Mouse (Mus musculus): ENCODE measurements around the gene Wrb.

Wrb gene

GRCm38 (mm10) chr16:96159091-96159731, 14.0 kb downstream of the Wrb start:
- peak; percentile 68 for DNase-seq

GRCm38 (mm10) chr16:96159794-96160346, 14.7 kb downstream of the Wrb start:
- DNase-seq: peak; percentile 11

- DNase-seq: no peak
Measured at GRCm38 (mm10) chr16:96160927-96161326, 15.7 kb downstream of the Wrb start.

- no peak for DNase-seq
Measured at GRCm38 (mm10) chr16:96161336-96161735, 16.1 kb downstream of the Wrb start.

- no peak for DNase-seq
Measured at GRCm38 (mm10) chr16:96165723-96166264, 20.6 kb downstream of the Wrb start.

GRCm38 (mm10) chr16:96168837-96169236, 23.6 kb downstream of the Wrb start:
- DNase-seq: no peak

- no peak for DNase-seq
Measured at GRCm38 (mm10) chr16:96173648-96174047, 28.4 kb downstream of the Wrb start.

- DNase-seq: no peak
Measured at GRCm38 (mm10) chr16:96175399-96175798, 30.2 kb downstream of the Wrb start.

- no peak for DNase-seq
Measured at GRCm38 (mm10) chr16:96179156-96179555, 33.9 kb downstream of the Wrb start.

GRCm38 (mm10) chr16:96187619-96188018, 42.4 kb downstream of the Wrb start:
- DNase-seq: no peak

- peak; percentile 99 for DNase-seq
Measured at GRCm38 (mm10) chr16:96191531-96192506, 46.6 kb downstream of the Wrb start, which contains the start of gene Lca5l. Lca5l (minus strand) TSS chr16:96192271.

GRCm38 (mm10) chr16:96199913-96200701, 54.9 kb downstream of the Wrb start, which contains the start of gene Sh3bgr:
Sh3bgr (plus strand) TSS chr16:96200450.
- no peak for DNase-seq

GRCm38 (mm10) chr16:96200702-96201028, 55.5 kb downstream of the Wrb start:
- DNase-seq: no peak

- no peak for DNase-seq
Measured at GRCm38 (mm10) chr16:96201485-96202232, 56.5 kb downstream of the Wrb start.
